Mouse (Mus musculus) adrenal gland, adult 8-10 months (tissue): Measurements from ENCODE around the gene Gm10447. TPM values are rescaled to one million over a fixed set of nuclear protein-coding genes. Genes with fewer than 3 reads are reported as not detected.
"Not testable (repeated sequence)": the region's sequence is repeated elsewhere in the genome, so short reads cannot be mapped to it uniquely, and the experiment has no call there.

Source experiments
- DNase-seq: peaks from one replicate; pipeline ENCODE4 v3.0.0; 2022
- total RNA-seq, 4 experiments: library from RNA; stranded (reverse); gene quantifications; 2 replicates each; pipeline ENCODE4 v1.2.4; 2022

Gene Gm10447
- total RNA-seq, 4 experiments from 2014 or later: 0.21 to 0.59 (median 0.48) TPM; not detected in 1

GRCm38 (mm10) chr11:53443861-53444260 is 13.0 kb downstream of the Gm10447 start:
- DNase-seq: no peak

GRCm38 (mm10) chr11:53441921-53442320 is 15.0 kb downstream of the Gm10447 start:
- DNase-seq: no peak

GRCm38 (mm10) chr11:53436338-53436737 is 20.6 kb downstream of the Gm10447 start:
- DNase-seq: no peak

GRCm38 (mm10) chr11:53435504-53435903 is 21.4 kb downstream of the Gm10447 start:
- DNase-seq: no peak

- DNase-seq: no peak
Measured at GRCm38 (mm10) chr11:53433057-53433456, 23.9 kb downstream of the Gm10447 start.

GRCm38 (mm10) chr11:53431347-53432056 is 25.4 kb downstream of the Gm10447 start:
- DNase-seq: peak; percentile 46

- DNase-seq: peak; percentile 100
Measured at GRCm38 (mm10) chr11:53430670-53431346, 26.1 kb downstream of the Gm10447 start, which contains the start of the genes Uqcrq and Gdf9. TSS of gene Uqcrq (minus strand) at chr11:53430831. TSS of gene Gdf9 (plus strand) at chr11:53431023.

GRCm38 (mm10) chr11:53430300-53430669 is 26.6 kb downstream of the Gm10447 start:
- DNase-seq: peak; percentile 65

- no peak for DNase-seq
Measured at GRCm38 (mm10) chr11:53429182-53429581, 27.7 kb downstream of the Gm10447 start.

- no peak for DNase-seq
Measured at GRCm38 (mm10) chr11:53428716-53429057, 28.2 kb downstream of the Gm10447 start.

GRCm38 (mm10) chr11:53427993-53428715 is 28.8 kb downstream of the Gm10447 start:
- DNase-seq: no peak

- DNase-seq: not testable (repeated sequence)
Measured at GRCm38 (mm10) chr11:53426914-53427313, 30.0 kb downstream of the Gm10447 start.

GRCm38 (mm10) chr11:53425711-53426255 is 31.1 kb downstream of the Gm10447 start:
- no peak for DNase-seq

GRCm38 (mm10) chr11:53425251-53425650 is 31.7 kb downstream of the Gm10447 start:
- DNase-seq: no peak

GRCm38 (mm10) chr11:53424826-53425225 is 32.1 kb downstream of the Gm10447 start:
- peak; percentile 62 for DNase-seq

- DNase-seq: no peak
Measured at GRCm38 (mm10) chr11:53423036-53423435, 33.9 kb downstream of the Gm10447 start, which contains the start of gene Leap2. TSS of gene Leap2 (minus strand) at chr11:53423170.

GRCm38 (mm10) chr11:53418048-53418447 is 38.9 kb downstream of the Gm10447 start:
- DNase-seq: no peak

GRCm38 (mm10) chr11:53413871-53414270 is 43.0 kb downstream of the Gm10447 start:
- DNase-seq: no peak

- DNase-seq: no peak
Measured at GRCm38 (mm10) chr11:53411738-53412137, 45.2 kb downstream of the Gm10447 start.
